Mouse (Mus musculus): Measurements from ENCODE around the gene Dclk1.

- no peak for TF ChIP-seq EP300 (IDR thresholded peaks at IDR 0.05; ENCODE audit: low read depth)
- no peak for TF ChIP-seq CTCF (IDR thresholded peaks at IDR 0.05; ENCODE audit: low read depth)
These were observed 15.5 kb upstream of the Dclk1 start for GRCm38 (mm10) chr3:55226501-55227213.

Measured in liver, embryonic 14.5 days (tissue).